Mouse (Mus musculus) cerebellum, adult 2 months (tissue): Measurements from ENCODE around the gene Tgfb3. TPM values are rescaled to one million over a fixed set of nuclear protein-coding genes. Genes with fewer than 3 reads are reported as not detected.
A peak's percentile ranks its signal among the peaks of the same experiment; 100 is the strongest.

Experiments
- DNase-seq, 2 experiments: peaks; one replicate each; pipeline ENCODE4 v3.0.0; 2021
- H3K27ac ChIP-seq: fragments of 200-500 bp; 2 replicates; pipeline ENCODE4 v1.5.1; 2012; ENCODE audit warnings: low read length, control low read depth, inconsistent platforms; ENCODE audit not compliant: insufficient read depth
- H3K27me3 ChIP-seq: fragments of 200-500 bp; 2 replicates; pipeline ENCODE4 v1.6.1; 2012; ENCODE audit warnings: inconsistent platforms, mild to moderate bottlenecking, low read length, moderate library complexity; ENCODE audit not compliant: control insufficient read depth, insufficient read depth
- H3K4me1 ChIP-seq: fragments of 200-500 bp; 2 replicates; pipeline ENCODE4 v1.6.1; 2011; ENCODE audit warnings: low read length; ENCODE audit not compliant: control insufficient read depth, insufficient read depth
- H3K4me3 ChIP-seq: fragments of 200-500 bp; replicated peaks from 2 replicates; pipeline ENCODE3; 2011; ENCODE audit warnings: mild to moderate bottlenecking, low read depth, low read length, control low read depth; ENCODE audit not compliant: insufficient read depth
- CTCF ChIP-seq: fragments of 200-500 bp; IDR thresholded peaks from 2 replicates; pipeline ENCODE4 v1.5.1; 2011; ENCODE audit warnings: low read depth, mild to moderate bottlenecking, control low read depth, low read length, moderate library complexity, borderline replicate concordance; ENCODE audit not compliant: insufficient read depth
- POLR2A ChIP-seq: fragments of 200-500 bp; IDR thresholded peaks from 2 replicates; pipeline ENCODE4 v1.6.1; 2011; ENCODE audit warnings: low read length, control low read depth, borderline replicate concordance; ENCODE audit not compliant: insufficient read depth
- WGBS: fragments of 180-500 bp; shearing (Covaris S2); methylation state at CpG from one replicate; pipeline ENCODE4 v1.1.7; 2018; 5-methylcytosine and 5-hydroxymethylcytosine counted together
- polyA plus RNA-seq: library from polyadenylated mRNA; depleted of rRNA; stranded (reverse); fragments of >200 nt; gene quantifications from 2 replicates; pipeline ENCODE4 v1.2.3, GENCODE M21; 2012

The Tgfb3 gene
- polyA plus RNA-seq, 1 experiment: 15.7 TPM

- no peak overlapping the region for H3K4me3 ChIP-seq
- no peak for DNase-seq
- WGBS: 70% methylated on average over 10 of the region's 10 CpGs
These were observed 26.7 kb upstream of the Tgfb3 start for GRCm38 (mm10) chr12:86105546-86105945.

GRCm38 (mm10) chr12:86104297-86104696 is 25.5 kb upstream of the Tgfb3 start:
- TF ChIP-seq POLR2A: no peak
- no peak for TF ChIP-seq CTCF
- Histone ChIP-seq H3K4me3 (no peak overlapping the region), H3K27ac (no peak overlapping the region; the same call in 1 of the 2 replicates), H3K27me3 (no peaks in the 10 kb centered on the region), H3K4me1 (no peaks in the 10 kb centered on the region)
- WGBS: 82% methylated on average over 11 of the region's 11 CpGs
- no peak for DNase-seq

More at GRCm38 (mm10) chr12:86105546-86105945, 26.7 kb upstream of the Tgfb3 start:
- H3K27me3 ChIP-seq: no peaks in the 10 kb centered on the region
- TF ChIP-seq POLR2A: no peak
- TF ChIP-seq CTCF: no peak
- H3K27ac ChIP-seq: no peak overlapping the region; the same call in 1 of the 2 replicates
- 0 out of 2 replicates have a peak, but pooled peaks cover 3% of the 10 kb centered on the region for H3K4me1 ChIP-seq

GRCm38 (mm10) chr12:86103852-86104251 is 25.0 kb upstream of the Tgfb3 start:
- Histone ChIP-seq H3K27me3 (no peaks in the 10 kb centered on the region), H3K4me1 (no peaks in the 10 kb centered on the region), H3K27ac (peak overlapping the region; percentile 75; the same call in 1 of the 2 replicates), H3K4me3 (no peak overlapping the region)
- no peak for DNase-seq
- TF ChIP-seq CTCF (no peak), POLR2A (no peak)
- 56% methylated on average over 8 of the region's 8 CpGs for WGBS

GRCm38 (mm10) chr12:86103391-86103790 is 24.6 kb upstream of the Tgfb3 start:
- H3K4me3 ChIP-seq: no peak overlapping the region
- TF ChIP-seq POLR2A: no peak
- TF ChIP-seq CTCF: no peak
- no peaks in the 10 kb centered on the region for H3K27me3 ChIP-seq
- peak overlapping the region; percentile 75; the same call in 1 of the 2 replicates for H3K27ac ChIP-seq
- WGBS: 47% methylated on average over 11 of the region's 11 CpGs
- DNase-seq: peak in 1 of 2 experiments; percentile 34
- no peaks in the 10 kb centered on the region for H3K4me1 ChIP-seq

GRCm38 (mm10) chr12:86102686-86103085 is 23.8 kb upstream of the Tgfb3 start:
- DNase-seq: no peak
- Histone ChIP-seq H3K27ac (no peak overlapping the region; the same call in 1 of the 2 replicates), H3K27me3 (no peaks in the 10 kb centered on the region), H3K4me3 (no peak overlapping the region), H3K4me1 (no peaks in the 10 kb centered on the region)
- TF ChIP-seq CTCF (no peak), POLR2A (no peak)
- 91% methylated on average over 8 of the region's 8 CpGs for WGBS

GRCm38 (mm10) chr12:86100711-86101110 is 21.9 kb upstream of the Tgfb3 start:
- Histone ChIP-seq H3K4me3 (no peak overlapping the region), H3K27ac (no peak overlapping the region), H3K27me3 (no peaks in the 10 kb centered on the region), H3K4me1 (no peaks in the 10 kb centered on the region; the same call in 1 of the 2 replicates)
- no peak for DNase-seq
- WGBS: 92% methylated on average over 3 of the region's 3 CpGs
- TF ChIP-seq POLR2A: no peak
- no peak for TF ChIP-seq CTCF

GRCm38 (mm10) chr12:86097781-86098180 is 18.9 kb upstream of the Tgfb3 start:
- no peak overlapping the region for H3K27ac ChIP-seq
- DNase-seq: no peak
- no peak overlapping the region for H3K4me3 ChIP-seq
- no peaks in the 10 kb centered on the region; the same call in 1 of the 2 replicates for H3K4me1 ChIP-seq
- TF ChIP-seq CTCF (no peak), POLR2A (no peak)
- WGBS: 64% methylated on average over 11 of the region's 11 CpGs
- H3K27me3 ChIP-seq: no peaks in the 10 kb centered on the region

GRCm38 (mm10) chr12:86095806-86096205 is 17.0 kb upstream of the Tgfb3 start:
- Histone ChIP-seq H3K27ac (no peak overlapping the region), H3K27me3 (no peaks in the 10 kb centered on the region), H3K4me1 (peaks cover 6% of the 10 kb centered on the region), H3K4me3 (no peak overlapping the region)
- WGBS: 93% methylated on average over 4 of the region's 4 CpGs
- no peak for TF ChIP-seq CTCF
- no peak for TF ChIP-seq POLR2A
- no peak for DNase-seq
